Mouse (Mus musculus) small intestine, adult 2 months (tissue): ENCODE results near the gene Sec22b.

Source experiments
- CTCF ChIP-seq: fragments of 200-500 bp; IDR thresholded peaks from 2 replicates; pipeline ENCODE4 v1.5.1; 2012; ENCODE audit warnings: low read depth, mild to moderate bottlenecking, control low read depth, inconsistent platforms, low read length, moderate library complexity, mixed read lengths; ENCODE audit not compliant: insufficient replicate concordance, insufficient read length; ENCODE audit errors: extremely low read depth
- POLR2A ChIP-seq: fragments of 200-500 bp; IDR thresholded peaks from 2 replicates; pipeline ENCODE4 v1.6.1; 2012; ENCODE audit warnings: low read depth, mild to moderate bottlenecking, control low read depth, inconsistent platforms, low read length, moderate library complexity

- TF ChIP-seq CTCF (no peak), POLR2A (no peak)
Observed at GRCm38 (mm10) chr3:97969019-97969418, 68.0 kb downstream of the Sec22b start.
